Mouse (Mus musculus): Measurements from ENCODE around the gene Crip2. TPM values are rescaled to one million over a fixed set of nuclear protein-coding genes. Genes with fewer than 3 reads are reported as not detected.
A peak's percentile ranks its signal among the peaks of the same experiment; 100 is the strongest.

Gene Crip2
- polyA plus RNA-seq, 1 experiment from 2014 or later: 112 TPM

DNA sequence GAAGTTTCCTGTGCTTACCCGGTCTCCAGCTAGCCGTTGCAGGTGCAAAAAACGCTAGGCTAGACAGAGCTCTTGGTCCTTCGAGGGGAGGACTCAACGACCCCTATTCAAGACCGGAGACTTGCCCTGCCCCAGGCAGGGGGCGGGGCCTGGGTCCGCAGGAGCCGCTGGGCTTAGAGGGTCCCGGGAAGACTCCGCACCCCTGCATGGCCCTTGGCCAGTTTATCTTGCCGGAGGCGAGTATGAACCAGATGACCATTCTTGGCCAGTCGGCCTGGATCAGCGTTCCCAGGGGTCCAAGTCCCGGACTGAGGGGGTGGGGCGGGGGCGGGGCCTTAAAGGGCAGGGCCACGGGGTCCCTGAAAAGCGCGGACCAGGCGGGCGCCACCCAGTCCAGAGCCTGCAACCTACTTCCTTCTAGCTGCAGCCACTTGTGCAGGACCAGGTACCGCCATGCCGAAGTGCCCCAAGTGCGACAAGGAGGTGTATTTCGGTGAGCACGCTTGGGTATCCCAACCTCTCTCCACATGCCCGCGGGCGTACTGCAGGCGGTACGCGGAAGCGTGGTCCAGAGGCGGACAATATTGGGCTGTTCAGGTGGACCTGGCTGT lies 11.7 kb downstream of the Crip2 start:
- Histone ChIP-seq H3K4me1 (replicated peaks; ENCODE audit: control insufficient read depth, insufficient read depth) (peaks cover 15% of the 10 kb centered on the region), H3K4me2 (replicated peaks; ENCODE audit: low read depth) (peak overlapping the region; percentile 81), H3K4me3 (ENCODE audit: low read depth, low read length) (peak overlapping the region; percentile 48), H3K9ac (ENCODE audit: low read length) (peak overlapping the region; percentile 61), H3K27ac (replicated peaks) (peak overlapping the region; percentile 40; the same call in 1 of the 2 replicates), H3K27me3 (ENCODE audit: control insufficient read depth, insufficient read depth, low read length) (no peaks in the 10 kb centered on the region), H3K36me3 (ENCODE audit: control insufficient read depth, insufficient read depth, low read length) (no peaks in the 10 kb centered on the region), H3K9me3 (ENCODE audit: control insufficient read depth, low read length) (no peaks in the 10 kb centered on the region)
- DNase-seq (ENCODE audit: low spot score) (peak; percentile 69), ATAC-seq (ENCODE audit: low FRiP score, low TSS enrichment) (no peak)
- TF ChIP-seq CTCF (IDR thresholded peaks at IDR 0.05; ENCODE audit: low read depth): no peak
- TF ChIP-seq EP300 (optimal IDR thresholded peaks at IDR 0.05): no peak
- under 1% methylated on average over 36 of the region's 36 CpGs for WGBS

DNA sequence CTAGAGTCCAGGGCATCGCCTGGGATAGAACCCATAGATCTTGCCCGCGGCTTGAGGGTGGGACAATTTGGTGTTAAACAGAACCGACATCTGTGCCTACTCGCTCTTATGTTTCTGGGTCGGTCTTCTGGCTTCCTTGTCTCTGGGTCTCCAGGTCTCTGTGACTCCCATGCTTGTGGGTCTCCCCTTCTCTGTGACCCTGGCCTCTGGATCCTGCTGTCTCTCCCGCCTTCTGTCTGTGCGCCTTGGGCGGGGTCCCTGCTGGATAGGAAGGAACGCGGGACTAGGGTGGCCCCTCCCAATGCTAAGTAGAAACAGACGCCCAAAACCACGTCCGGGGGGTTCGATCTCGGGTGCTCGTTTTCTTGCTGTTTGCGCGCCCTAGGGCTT lies 12.2 kb downstream of the Crip2 start:
- Histone ChIP-seq H3K9me3 (ENCODE audit: control insufficient read depth, low read length) (no peaks in the 10 kb centered on the region), H3K4me2 (replicated peaks; ENCODE audit: low read depth) (peak overlapping the region; percentile 81), H3K4me3 (ENCODE audit: low read depth, low read length) (peak overlapping the region; percentile 48), H3K9ac (ENCODE audit: low read length) (peak overlapping the region; percentile 61), H3K4me1 (replicated peaks; ENCODE audit: control insufficient read depth, insufficient read depth) (peaks cover 15% of the 10 kb centered on the region), H3K27ac (replicated peaks) (peak overlapping the region; percentile 40; the same call in 1 of the 2 replicates), H3K36me3 (ENCODE audit: control insufficient read depth, insufficient read depth, low read length) (no peaks in the 10 kb centered on the region), H3K27me3 (ENCODE audit: control insufficient read depth, insufficient read depth, low read length) (no peaks in the 10 kb centered on the region)
- DNase-seq (ENCODE audit: low spot score) (no peak), ATAC-seq (ENCODE audit: low FRiP score, low TSS enrichment) (no peak)
- TF ChIP-seq CTCF (IDR thresholded peaks at IDR 0.05; ENCODE audit: low read depth) (no peak), EP300 (optimal IDR thresholded peaks at IDR 0.05) (no peak)
- 24% methylated on average over 19 of the region's 19 CpGs for WGBS

DNA sequence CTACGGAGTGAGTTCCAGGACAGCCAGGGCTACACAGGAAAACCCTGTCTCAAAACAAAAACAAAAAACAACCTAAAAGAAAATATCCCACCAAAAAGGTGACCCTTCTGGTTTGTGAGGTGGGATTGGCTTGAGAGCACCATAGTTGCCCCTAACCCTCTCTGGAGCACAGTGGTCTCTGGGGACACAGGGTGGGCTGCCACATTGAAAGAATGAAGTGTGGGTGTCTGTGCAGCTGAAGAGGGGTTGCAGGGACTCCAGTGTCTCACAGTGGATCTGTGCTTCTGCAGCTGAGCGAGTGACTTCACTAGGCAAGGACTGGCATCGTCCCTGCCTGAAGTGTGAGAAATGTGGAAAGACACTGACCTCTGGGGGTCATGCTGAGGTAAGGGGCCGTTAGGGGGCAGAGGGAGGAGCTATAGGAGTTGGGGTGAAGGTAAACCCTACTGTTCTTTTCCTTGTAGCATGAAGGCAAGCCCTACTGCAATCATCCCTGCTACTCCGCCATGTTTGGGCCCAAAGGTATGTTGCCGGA lies 13.0 kb downstream of the Crip2 start:
- Histone ChIP-seq H3K36me3 (ENCODE audit: control insufficient read depth, insufficient read depth, low read length) (no peaks in the 10 kb centered on the region), H3K9ac (ENCODE audit: low read length) (peak overlapping the region; percentile 61; the same call in 1 of the 2 replicates), H3K4me3 (ENCODE audit: low read depth, low read length) (no peak overlapping the region), H3K27ac (replicated peaks) (no peak overlapping the region), H3K4me2 (replicated peaks; ENCODE audit: low read depth) (peak overlapping the region; percentile 81; the same call in 1 of the 2 replicates), H3K9me3 (ENCODE audit: control insufficient read depth, low read length) (no peaks in the 10 kb centered on the region), H3K4me1 (replicated peaks; ENCODE audit: control insufficient read depth, insufficient read depth) (peaks cover 13% of the 10 kb centered on the region), H3K27me3 (ENCODE audit: control insufficient read depth, insufficient read depth, low read length) (no peaks in the 10 kb centered on the region)
- WGBS: 81% methylated on average over 6 of the region's 6 CpGs
- DNase-seq (ENCODE audit: low spot score) (no peak), ATAC-seq (ENCODE audit: low FRiP score, low TSS enrichment) (no peak)
- TF ChIP-seq CTCF (IDR thresholded peaks at IDR 0.05; ENCODE audit: low read depth) (no peak), EP300 (optimal IDR thresholded peaks at IDR 0.05) (no peak)

DNA sequence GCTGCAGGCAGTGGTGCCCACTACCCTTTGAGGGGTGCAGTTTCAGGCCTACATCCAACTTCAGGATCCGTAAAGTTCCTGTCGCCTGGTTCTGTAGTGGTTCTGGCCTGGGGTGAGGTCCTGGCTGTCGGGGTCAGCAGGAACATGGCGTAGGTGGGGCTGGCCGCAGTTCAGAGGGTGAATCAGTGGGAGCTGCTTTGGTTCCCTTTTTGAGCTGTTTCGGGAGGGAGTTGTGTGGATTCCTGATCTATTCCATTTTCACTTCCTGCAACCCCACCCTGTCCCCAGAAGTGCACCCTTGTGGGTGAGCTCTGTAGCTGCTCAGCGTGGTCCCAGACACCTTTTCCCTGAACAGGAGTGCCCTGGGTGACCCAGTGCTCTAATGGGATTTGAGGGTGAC lies 13.9 kb downstream of the Crip2 start:
- Histone ChIP-seq H3K4me1 (replicated peaks; ENCODE audit: control insufficient read depth, insufficient read depth) (peaks cover 8% of the 10 kb centered on the region), H3K4me3 (ENCODE audit: low read depth, low read length) (no peak overlapping the region), H3K27ac (replicated peaks) (no peak overlapping the region), H3K4me2 (replicated peaks; ENCODE audit: low read depth) (no peak overlapping the region), H3K9me3 (ENCODE audit: control insufficient read depth, low read length) (no peaks in the 10 kb centered on the region), H3K36me3 (ENCODE audit: control insufficient read depth, insufficient read depth, low read length) (no peaks in the 10 kb centered on the region), H3K9ac (ENCODE audit: low read length) (no peak overlapping the region), H3K27me3 (ENCODE audit: control insufficient read depth, insufficient read depth, low read length) (no peaks in the 10 kb centered on the region)
- DNase-seq (ENCODE audit: low spot score): no peak
- TF ChIP-seq CTCF (IDR thresholded peaks at IDR 0.05; ENCODE audit: low read depth): no peak
- no peak for TF ChIP-seq EP300 (optimal IDR thresholded peaks at IDR 0.05)
- no peak for ATAC-seq (ENCODE audit: low FRiP score, low TSS enrichment)
- WGBS: 90% methylated on average over 7 of the region's 7 CpGs

DNA sequence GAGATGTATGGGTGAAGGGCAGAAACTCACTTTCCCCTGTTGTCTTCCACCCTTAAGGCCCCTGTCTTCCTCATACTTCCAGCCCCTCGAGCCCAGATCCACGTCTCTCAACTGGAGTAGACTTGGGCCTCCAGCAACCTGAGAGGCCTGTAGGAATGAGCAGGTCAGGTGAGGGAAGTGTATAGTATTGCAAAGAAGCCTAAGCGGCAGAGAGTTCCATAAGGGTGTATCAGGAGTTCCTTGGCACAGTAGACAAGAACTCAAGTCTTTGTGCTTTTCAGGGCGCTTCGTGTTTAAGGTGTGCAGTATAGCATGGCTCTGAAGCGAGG lies 14.7 kb downstream of the Crip2 start:
- Histone ChIP-seq H3K4me2 (replicated peaks; ENCODE audit: low read depth) (peak overlapping the region; percentile 70), H3K36me3 (ENCODE audit: control insufficient read depth, insufficient read depth, low read length) (no peaks in the 10 kb centered on the region), H3K4me1 (replicated peaks; ENCODE audit: control insufficient read depth, insufficient read depth) (peaks cover 8% of the 10 kb centered on the region), H3K9ac (ENCODE audit: low read length) (no peak overlapping the region), H3K27ac (replicated peaks) (peak overlapping the region; percentile 89), H3K4me3 (ENCODE audit: low read depth, low read length) (no peak overlapping the region), H3K27me3 (ENCODE audit: control insufficient read depth, insufficient read depth, low read length) (no peaks in the 10 kb centered on the region), H3K9me3 (ENCODE audit: control insufficient read depth, low read length) (no peaks in the 10 kb centered on the region)
- no peak for DNase-seq (ENCODE audit: low spot score)
- 56% methylated on average over 6 of the region's 6 CpGs for WGBS
- TF ChIP-seq CTCF (IDR thresholded peaks at IDR 0.05; ENCODE audit: low read depth) (no peak), EP300 (optimal IDR thresholded peaks at IDR 0.05) (no peak)
- no peak for ATAC-seq (ENCODE audit: low FRiP score, low TSS enrichment)

DNA sequence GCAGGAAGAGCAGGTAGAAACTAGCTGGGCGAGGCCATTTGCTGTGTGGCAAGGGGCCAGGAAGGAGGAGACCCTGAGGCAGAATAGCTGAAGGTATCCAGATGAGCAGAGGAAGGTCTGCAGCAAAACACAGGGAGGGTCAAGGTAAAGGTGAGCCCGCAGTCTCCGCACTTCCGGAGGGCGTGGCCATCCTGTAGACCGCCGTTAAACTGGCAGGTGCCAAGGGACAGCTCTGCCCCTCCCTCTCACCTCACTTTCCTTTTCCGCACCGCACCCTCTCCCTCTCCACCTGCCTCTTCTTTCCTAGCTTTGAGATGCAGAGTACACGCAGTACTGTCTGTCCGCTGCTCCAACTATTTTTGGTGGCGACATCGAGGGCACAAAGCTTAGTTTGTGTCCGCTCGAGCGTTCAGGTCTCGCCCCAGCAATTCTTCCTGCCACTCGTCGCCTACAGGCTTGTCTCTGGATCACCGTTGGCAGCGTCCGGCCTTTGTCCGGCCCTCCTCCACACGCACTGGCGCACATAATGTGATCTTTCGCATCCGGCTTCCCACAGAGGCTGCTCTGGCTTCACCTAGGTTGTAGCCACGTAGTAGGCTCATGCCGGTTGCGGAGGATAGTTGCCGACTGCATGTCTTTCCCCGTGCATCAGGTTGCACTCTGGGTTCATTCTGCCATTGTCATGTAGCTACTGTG lies 15.2 kb downstream of the Crip2 start:
- 0 out of 2 replicates have a peak, but pooled peaks have one; percentile 3 for ATAC-seq (ENCODE audit: low FRiP score, low TSS enrichment)

More for the DNA sequence above, 15.2 kb downstream of the Crip2 start:
- Histone ChIP-seq H3K9ac (ENCODE audit: low read length) (peak overlapping the region; percentile 63), H3K9me3 (ENCODE audit: control insufficient read depth, low read length) (no peaks in the 10 kb centered on the region), H3K4me1 (replicated peaks; ENCODE audit: control insufficient read depth, insufficient read depth) (peaks cover 8% of the 10 kb centered on the region), H3K27ac (replicated peaks) (peak overlapping the region; percentile 89), H3K36me3 (ENCODE audit: control insufficient read depth, insufficient read depth, low read length) (no peaks in the 10 kb centered on the region), H3K4me2 (replicated peaks; ENCODE audit: low read depth) (peak overlapping the region; percentile 70), H3K4me3 (ENCODE audit: low read depth, low read length) (peak overlapping the region; percentile 40), H3K27me3 (ENCODE audit: control insufficient read depth, insufficient read depth, low read length) (no peaks in the 10 kb centered on the region)
- no peak for TF ChIP-seq EP300 (optimal IDR thresholded peaks at IDR 0.05)
- TF ChIP-seq CTCF (IDR thresholded peaks at IDR 0.05; ENCODE audit: low read depth): no peak
- WGBS: 4% methylated on average over 32 of the region's 32 CpGs
- DNase-seq (ENCODE audit: low spot score): peak; percentile 76
